Mouse (Mus musculus): ENCODE measurements at regions not wholly inside any gene's neighbourhood (a gene's known extent, or its start where the extent isn't known, plus 50 kb on each side); places are given as distances from the start of the nearest gene placed in this dataset.
A peak's percentile ranks its signal among the peaks of the same experiment; 100 is the strongest.

GRCm38 (mm10) chr14:103932170-103932569 lies 88.0 kb upstream of the Ednrb start:
- no peak overlapping the region for H3K27ac ChIP-seq (ENCODE audit: insufficient read depth, low read depth)
- dilution Hi-C loops (cut with MboI; ENCODE audit: extremely low pct_ligation_motif_present, extremely low pct_unique_long_range_greater_than_20kb, low sequenced_read_pairs), result no loop called here

GRCm38 (mm10) chr14:103929734-103930364 lies 85.6 kb upstream of the Ednrb start:
- dilution Hi-C loops (cut with MboI; ENCODE audit: extremely low pct_ligation_motif_present, extremely low pct_unique_long_range_greater_than_20kb, low sequenced_read_pairs), result no loop called here
- TF ChIP-seq JUN (IDR thresholded peaks at IDR 0.05; ENCODE audit: insufficient read depth, low read depth, low read length) (no peak), USF1 (IDR thresholded peaks at IDR 0.05; ENCODE audit: low read depth, low read length) (peak; percentile 11)
- Histone ChIP-seq H3K9me3 (replicated peaks; ENCODE audit: low read length) (no peaks in the 10 kb centered on the region), H3K4me2 (ENCODE audit: insufficient read depth, low read depth, poor library complexity, severe bottlenecking) (no peak overlapping the region), H3K27me3 (replicated peaks) (no peaks in the 10 kb centered on the region), H3K4me3 (replicated peaks in 1 of 3; ENCODE audit: low read depth in 2 of 3, low read length in 2 of 3, poor library complexity in 1 of 3) (no peak overlapping the region), H3K36me3 (replicated peaks in 1 of 2; ENCODE audit: control insufficient read depth in 1 of 2, insufficient read depth in 1 of 2, low read length in 1 of 2) (no peaks in the 10 kb centered on the region), H3K9ac (ENCODE audit: insufficient read depth, low read depth) (no peak overlapping the region), H3K79me2 (replicated peaks; ENCODE audit: control insufficient read depth, extremely low read depth, insufficient read depth, poor library complexity, severe bottlenecking) (no peaks in the 10 kb centered on the region), H3K4me1 (ENCODE audit: control insufficient read depth in 1 of 2, insufficient read depth in 2 of 2) (no peaks in the 10 kb centered on the region), H3K27ac (ENCODE audit: insufficient read depth, low read depth) (no peak overlapping the region)
- in situ Hi-C loops (cut with MboI; ENCODE audit: low pct_ligation_motif_present, low pct_unique_long_range_greater_than_20kb, low sequenced_read_pairs), result no loop called here
- no peak for DNase-seq (ENCODE audit: extremely low read depth)

More at GRCm38 (mm10) chr14:103932170-103932569, 88.0 kb upstream of the Ednrb start:
- TF ChIP-seq POLR2A (IDR thresholded peaks at IDR 0.05; ENCODE audit: low read depth, low read length), result no peak
- no peak for TF ChIP-seq POLR2AphosphoS2 (IDR thresholded peaks at IDR 0.05; ENCODE audit: low read depth, low read length)
- no peak for TF ChIP-seq KAT2A (IDR thresholded peaks at IDR 0.05; ENCODE audit: insufficient replicate concordance, low read length)
- no peak for TF ChIP-seq MAZ (IDR thresholded peaks at IDR 0.05; ENCODE audit: low read depth, low read length)
- H3K9ac ChIP-seq (ENCODE audit: insufficient read depth, low read depth), result no peak overlapping the region
- no peak overlapping the region for H3K4me2 ChIP-seq (ENCODE audit: insufficient read depth, low read depth, poor library complexity, severe bottlenecking)
- no peaks in the 10 kb centered on the region for H3K36me3 ChIP-seq (replicated peaks in 1 of 2; ENCODE audit: control insufficient read depth in 1 of 2, insufficient read depth in 1 of 2, low read length in 1 of 2)
- H3K4me3 ChIP-seq (replicated peaks in 1 of 3; ENCODE audit: low read depth in 2 of 3, low read length in 2 of 3, poor library complexity in 1 of 3), result no peak overlapping the region
- no peak for DNase-seq (ENCODE audit: extremely low read depth)
- in situ Hi-C loops (cut with MboI; ENCODE audit: low pct_ligation_motif_present, low pct_unique_long_range_greater_than_20kb, low sequenced_read_pairs), result no loop called here
- H3K79me2 ChIP-seq (replicated peaks; ENCODE audit: control insufficient read depth, extremely low read depth, insufficient read depth, poor library complexity, severe bottlenecking), result no peaks in the 10 kb centered on the region
- no peaks in the 10 kb centered on the region for H3K9me3 ChIP-seq (replicated peaks; ENCODE audit: low read length)
- no peaks in the 10 kb centered on the region for H3K27me3 ChIP-seq (replicated peaks)
- no peaks in the 10 kb centered on the region for H3K4me1 ChIP-seq (ENCODE audit: control insufficient read depth in 1 of 2, insufficient read depth in 2 of 2)

GRCm38 (mm10) chr14:103929155-103929729 lies 85.0 kb upstream of the Ednrb start:
- no peaks in the 10 kb centered on the region for H3K36me3 ChIP-seq (replicated peaks in 1 of 2; ENCODE audit: control insufficient read depth in 1 of 2, insufficient read depth in 1 of 2, low read length in 1 of 2)

More at GRCm38 (mm10) chr14:103929155-103929729, 85.0 kb upstream of the Ednrb start:
- no peak for DNase-seq (ENCODE audit: extremely low read depth)
- no peak for TF ChIP-seq BHLHE40 (IDR thresholded peaks at IDR 0.05; ENCODE audit: low read depth, low read length)
- no peak for TF ChIP-seq ZKSCAN1 (IDR thresholded peaks at IDR 0.05; ENCODE audit: borderline replicate concordance, low read depth, low read length)
- no peak for TF ChIP-seq ETS1 (conservative IDR thresholded peaks at IDR 0.05; ENCODE audit: low read depth, low read length)
- TF ChIP-seq SMC3 (IDR thresholded peaks at IDR 0.05; ENCODE audit: low read depth, low read length), result no peak
- TF ChIP-seq MAFK (IDR thresholded peaks at IDR 0.05; ENCODE audit: insufficient replicate concordance, low read length), result no peak
- no peak for TF ChIP-seq MXI1 (IDR thresholded peaks at IDR 0.05; ENCODE audit: low read depth, low read length)
- TF ChIP-seq MAX (IDR thresholded peaks at IDR 0.05; ENCODE audit: low read length), result no peak
- TF ChIP-seq IRF4 (IDR thresholded peaks at IDR 0.05; ENCODE audit: low read depth, low read length), result no peak
- TF ChIP-seq PAX5 (IDR thresholded peaks at IDR 0.05; ENCODE audit: low read length), result no peak
- no peak for TF ChIP-seq TCF12 (IDR thresholded peaks at IDR 0.05; ENCODE audit: low read depth, low read length)
- TF ChIP-seq CTCF (conservative IDR thresholded peaks at IDR 0.05 in 1 of 2, IDR thresholded peaks at IDR 0.05 in 1 of 2; ENCODE audit: low read depth in 2 of 2, low read length in 2 of 2), result no peak
- TF ChIP-seq CHD2 (IDR thresholded peaks at IDR 0.05; ENCODE audit: low read length), result no peak
- TF ChIP-seq POLR2A (IDR thresholded peaks at IDR 0.05; ENCODE audit: low read depth, low read length), result no peak
- H3K9ac ChIP-seq (ENCODE audit: insufficient read depth, low read depth), result no peak overlapping the region
- H3K9me3 ChIP-seq (replicated peaks; ENCODE audit: low read length), result no peaks in the 10 kb centered on the region
- dilution Hi-C loops (cut with MboI; ENCODE audit: extremely low pct_ligation_motif_present, extremely low pct_unique_long_range_greater_than_20kb, low sequenced_read_pairs) (no loop called here), in situ Hi-C loops (cut with MboI; ENCODE audit: low pct_ligation_motif_present, low pct_unique_long_range_greater_than_20kb, low sequenced_read_pairs) (no loop called here)
- H3K4me2 ChIP-seq (ENCODE audit: insufficient read depth, low read depth, poor library complexity, severe bottlenecking), result no peak overlapping the region
- no peak overlapping the region for H3K4me3 ChIP-seq (replicated peaks in 1 of 3; ENCODE audit: low read depth in 2 of 3, low read length in 2 of 3, poor library complexity in 1 of 3)
- H3K27ac ChIP-seq (ENCODE audit: insufficient read depth, low read depth), result no peak overlapping the region
- H3K79me2 ChIP-seq (replicated peaks; ENCODE audit: control insufficient read depth, extremely low read depth, insufficient read depth, poor library complexity, severe bottlenecking), result no peaks in the 10 kb centered on the region
- no peaks in the 10 kb centered on the region for H3K27me3 ChIP-seq (replicated peaks)
- no peaks in the 10 kb centered on the region for H3K4me1 ChIP-seq (ENCODE audit: control insufficient read depth in 1 of 2, insufficient read depth in 2 of 2)

Data from CH12.LX (cell line).